Mouse (Mus musculus): ENCODE results near the gene Ing5.
"Not testable (repeated sequence)": the region's sequence is repeated elsewhere in the genome, so short reads cannot be mapped to it uniquely, and the experiment has no call there.

Gene Ing5

DNA sequence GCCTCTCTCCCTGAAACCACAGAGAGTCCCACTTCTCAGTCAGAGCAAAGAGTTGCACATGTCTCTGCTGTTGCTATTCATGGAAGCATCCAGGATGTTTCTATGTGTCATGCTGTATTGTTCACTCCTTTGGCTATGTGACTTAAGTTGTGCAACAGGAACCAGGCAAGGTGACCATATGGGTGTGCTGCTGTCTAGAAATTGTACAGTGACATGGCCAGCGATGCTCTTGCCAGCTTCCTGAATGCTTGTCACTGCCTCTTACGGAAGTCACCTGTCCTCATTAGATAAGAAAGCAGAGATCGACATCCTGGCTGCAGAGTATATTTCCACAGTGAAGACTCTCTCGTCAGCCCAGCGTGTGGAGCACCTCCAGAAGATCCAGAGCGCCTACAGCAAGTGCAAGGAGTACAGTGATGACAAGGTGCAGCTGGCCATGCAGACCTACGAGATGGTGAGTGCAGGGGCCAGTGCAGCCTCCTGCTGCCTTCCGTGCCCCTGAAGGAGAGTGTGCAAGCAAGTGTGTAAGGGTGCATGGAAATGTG lies 7.8 kb downstream of the Ing5 start:
- DNase-seq (ENCODE audit: low read depth): no peak

DNA sequence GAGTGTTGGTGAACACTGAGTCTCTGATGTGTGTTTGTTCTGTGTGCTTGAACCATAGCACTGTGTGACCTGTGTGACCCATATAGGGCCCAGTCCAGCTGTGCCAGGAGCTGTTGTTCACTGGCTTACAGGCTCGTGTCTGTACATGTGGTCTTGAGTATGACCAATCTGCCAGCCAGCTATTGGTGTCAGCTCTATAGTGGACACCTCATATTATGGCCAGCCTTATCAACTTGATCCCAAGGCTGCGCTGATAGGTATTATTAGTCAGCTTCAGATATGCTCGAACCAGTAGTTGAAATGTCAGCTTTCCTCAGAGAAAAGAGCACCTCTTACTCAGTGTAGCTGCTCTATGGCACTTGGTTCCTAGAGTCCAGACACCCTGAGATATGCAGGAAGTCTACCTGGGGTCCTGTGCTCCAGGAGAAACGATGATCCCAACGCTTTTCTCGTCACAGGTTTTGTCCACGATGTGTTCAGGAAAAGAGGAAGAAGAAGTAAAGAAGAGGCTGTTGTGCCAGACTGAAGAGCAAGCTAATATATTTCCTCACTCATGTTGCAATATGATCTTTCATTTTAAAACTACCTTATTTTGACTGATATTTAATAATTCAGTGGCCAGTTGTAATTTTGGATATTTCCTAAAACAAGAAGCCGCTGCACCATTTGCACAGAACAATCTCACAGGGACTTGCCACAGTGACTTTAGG lies 14.2 kb downstream of the Ing5 start:
- DNase-seq (ENCODE audit: low read depth): no peak

GRCm38 (mm10) chr1:93818722-93819121 lies 15.0 kb downstream of the Ing5 start:
- no peak for DNase-seq (ENCODE audit: low read depth)

GRCm38 (mm10) chr1:93823796-93824495 lies 20.2 kb downstream of the Ing5 start:
- DNase-seq (ENCODE audit: low read depth): peak; percentile 37

- no peak for DNase-seq (ENCODE audit: low read depth)
Measured at GRCm38 (mm10) chr1:93824609-93825008, 20.8 kb downstream of the Ing5 start, which contains the start of gene D2hgdh. D2hgdh (plus strand) TSS chr1:93824909.

GRCm38 (mm10) chr1:93825105-93825674 lies 21.4 kb downstream of the Ing5 start:
- DNase-seq (ENCODE audit: low read depth): peak; percentile 100

GRCm38 (mm10) chr1:93825771-93826539 lies 22.2 kb downstream of the Ing5 start:
- no peak for DNase-seq (ENCODE audit: low read depth)

- no peak for DNase-seq (ENCODE audit: low read depth)
Measured at GRCm38 (mm10) chr1:93826540-93826835, 22.7 kb downstream of the Ing5 start.

- DNase-seq (ENCODE audit: low read depth): peak; percentile 26
Measured at GRCm38 (mm10) chr1:93832754-93833360, 29.1 kb downstream of the Ing5 start.

DNA sequence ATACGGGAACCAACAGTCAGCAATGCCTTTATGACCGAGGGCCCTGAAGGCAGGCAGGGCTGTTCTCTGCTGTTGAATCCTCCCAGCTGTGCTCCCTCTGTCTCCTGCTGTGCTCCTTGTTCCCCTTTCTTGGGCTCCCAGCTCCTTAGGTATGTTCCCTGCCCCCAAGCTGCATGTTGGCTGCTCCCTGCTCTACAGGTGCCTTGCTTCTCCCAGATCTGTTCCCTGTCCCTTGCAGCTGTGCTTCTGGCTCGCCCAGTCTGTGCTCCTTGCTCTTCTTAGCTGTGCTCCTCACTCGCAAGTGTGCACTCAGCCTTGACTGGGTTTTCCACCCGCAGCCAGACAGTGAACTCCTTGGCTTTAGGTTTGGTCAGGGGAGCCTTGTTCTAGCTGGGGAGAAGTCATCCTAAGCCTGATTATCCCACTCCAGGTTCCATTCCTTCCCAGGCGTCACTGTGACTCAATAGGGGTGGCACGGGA lies 30.9 kb downstream of the Ing5 start:
- DNase-seq (ENCODE audit: low read depth): no peak

DNA sequence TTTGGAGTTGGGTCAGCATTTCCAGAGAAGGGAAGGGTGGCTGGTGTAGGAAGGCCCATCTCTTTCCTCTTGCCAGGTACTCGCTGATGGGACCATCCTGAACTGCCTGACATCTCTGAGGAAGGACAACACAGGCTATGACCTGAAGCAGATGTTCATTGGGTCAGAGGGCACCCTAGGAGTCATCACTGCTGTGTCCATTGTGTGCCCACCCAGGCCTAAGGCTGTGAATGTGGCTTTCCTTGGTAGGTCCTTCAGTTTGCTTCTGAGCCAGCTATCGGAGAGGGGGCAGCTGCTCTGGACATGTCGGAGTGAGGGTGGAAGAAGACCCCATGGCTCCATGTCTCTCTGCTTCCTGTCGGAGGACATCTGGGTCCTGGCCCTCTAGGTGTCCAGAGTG lies 31.4 kb downstream of the Ing5 start:
- DNase-seq (ENCODE audit: low read depth): no peak

- no peak for DNase-seq (ENCODE audit: low read depth)
Measured at GRCm38 (mm10) chr1:93835876-93836531, 32.2 kb downstream of the Ing5 start.

- DNase-seq (ENCODE audit: low read depth): no peak
Measured at GRCm38 (mm10) chr1:93836532-93836913, 32.8 kb downstream of the Ing5 start.

- no peak for DNase-seq (ENCODE audit: low read depth)
Measured at GRCm38 (mm10) chr1:93837335-93837734, 33.6 kb downstream of the Ing5 start.

- not testable (repeated sequence) for DNase-seq (ENCODE audit: low read depth)
Measured at GRCm38 (mm10) chr1:93838569-93838968, 34.8 kb downstream of the Ing5 start.

- DNase-seq (ENCODE audit: low read depth): not testable (repeated sequence)
Measured at GRCm38 (mm10) chr1:93845766-93846366, 42.1 kb downstream of the Ing5 start.

- not testable (repeated sequence) for DNase-seq (ENCODE audit: low read depth)
Measured at GRCm38 (mm10) chr1:93855790-93856189, 52.0 kb downstream of the Ing5 start.

DNA sequence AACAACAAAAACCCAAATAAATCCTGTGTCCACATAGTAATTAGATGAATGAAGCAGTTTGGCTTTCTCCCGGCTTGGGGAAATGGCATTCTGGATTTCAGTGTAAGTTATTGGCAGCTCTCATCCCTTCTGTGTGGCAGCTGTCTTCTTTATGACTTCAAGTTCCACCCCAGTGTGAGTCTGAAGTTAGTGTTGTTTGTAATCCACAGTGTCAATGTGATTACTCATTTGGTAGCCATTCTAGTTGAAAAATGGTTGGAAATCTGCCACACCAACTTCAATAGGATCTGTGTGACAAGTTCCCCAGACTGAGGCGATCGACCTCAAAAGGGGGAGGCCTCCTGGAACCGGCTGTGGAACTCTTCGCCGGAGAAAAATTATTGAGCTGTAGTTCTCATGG lies 53.6 kb downstream of the Ing5 start:
- DNase-seq (ENCODE audit: low read depth): no peak

GRCm38 (mm10) chr1:93857991-93858390 lies 54.2 kb downstream of the Ing5 start:
- no peak for DNase-seq (ENCODE audit: low read depth)

DNA sequence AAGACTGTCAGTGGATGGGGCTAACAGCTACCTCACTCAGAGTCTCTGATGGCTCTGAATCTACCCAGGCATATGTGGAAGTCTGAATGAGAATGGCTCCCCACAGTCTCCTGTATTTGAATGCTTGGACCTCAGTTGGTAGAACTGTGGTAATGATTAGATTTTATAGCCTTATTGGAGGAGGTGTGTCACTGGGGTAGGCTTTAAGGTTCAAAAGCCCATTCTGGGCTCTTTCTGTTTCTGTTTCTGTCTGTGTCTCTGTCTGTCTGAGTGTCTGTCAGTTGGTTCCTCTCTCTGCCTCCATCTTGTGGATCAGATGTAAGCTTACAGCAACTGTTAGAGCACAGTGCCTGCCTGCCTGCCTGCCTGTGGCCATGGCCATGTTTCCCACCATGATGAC lies 55.9 kb downstream of the Ing5 start:
- DNase-seq (ENCODE audit: low read depth): peak; percentile 6

DNA sequence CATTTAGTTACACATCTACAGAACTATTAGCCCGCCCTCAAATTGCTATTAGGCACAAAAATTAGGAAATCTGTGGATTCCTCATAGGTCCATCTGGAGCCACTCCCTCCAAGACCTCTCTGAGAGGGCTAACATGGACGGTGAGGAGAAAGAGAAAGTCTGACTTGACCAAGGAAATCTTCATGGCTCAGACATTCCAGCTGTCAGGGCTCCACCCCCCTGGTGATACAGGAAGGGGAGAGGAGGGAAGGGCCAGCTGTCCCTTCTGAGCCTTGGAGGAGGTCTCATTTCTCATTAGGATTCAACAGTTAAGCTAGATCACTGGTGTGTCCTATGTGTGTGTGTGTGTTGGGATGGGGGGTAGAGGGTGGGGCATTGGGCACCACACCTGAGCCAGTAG lies 57.3 kb downstream of the Ing5 start, which contains the start of gene Gal3st2:
TSS of gene Gal3st2 (plus strand) at position 259 of the 400 bp plus-strand sequence.
- not testable (repeated sequence) for DNase-seq (ENCODE audit: low read depth)

All from induced T-regulatory cell, adult 2 months (primary cell).